Mouse (Mus musculus) ES-Bruce4 (cell line): ENCODE data around the gene Tcf7l2.

Experiments
- CTCF ChIP-seq: IDR thresholded peaks from one replicate; pipeline ENCODE4 v1.8.1; 2011; ENCODE audit warnings: low read depth, low read length
- EP300 ChIP-seq: IDR thresholded peaks from 2 replicates; pipeline ENCODE4 v1.6.1; 2011; ENCODE audit warnings: low read depth, low read length; ENCODE audit not compliant: insufficient read depth
- POLR2A ChIP-seq: IDR thresholded peaks from one replicate; pipeline ENCODE4 v1.8.1; 2011; ENCODE audit warnings: low read length; ENCODE audit not compliant: insufficient read depth

DNA sequence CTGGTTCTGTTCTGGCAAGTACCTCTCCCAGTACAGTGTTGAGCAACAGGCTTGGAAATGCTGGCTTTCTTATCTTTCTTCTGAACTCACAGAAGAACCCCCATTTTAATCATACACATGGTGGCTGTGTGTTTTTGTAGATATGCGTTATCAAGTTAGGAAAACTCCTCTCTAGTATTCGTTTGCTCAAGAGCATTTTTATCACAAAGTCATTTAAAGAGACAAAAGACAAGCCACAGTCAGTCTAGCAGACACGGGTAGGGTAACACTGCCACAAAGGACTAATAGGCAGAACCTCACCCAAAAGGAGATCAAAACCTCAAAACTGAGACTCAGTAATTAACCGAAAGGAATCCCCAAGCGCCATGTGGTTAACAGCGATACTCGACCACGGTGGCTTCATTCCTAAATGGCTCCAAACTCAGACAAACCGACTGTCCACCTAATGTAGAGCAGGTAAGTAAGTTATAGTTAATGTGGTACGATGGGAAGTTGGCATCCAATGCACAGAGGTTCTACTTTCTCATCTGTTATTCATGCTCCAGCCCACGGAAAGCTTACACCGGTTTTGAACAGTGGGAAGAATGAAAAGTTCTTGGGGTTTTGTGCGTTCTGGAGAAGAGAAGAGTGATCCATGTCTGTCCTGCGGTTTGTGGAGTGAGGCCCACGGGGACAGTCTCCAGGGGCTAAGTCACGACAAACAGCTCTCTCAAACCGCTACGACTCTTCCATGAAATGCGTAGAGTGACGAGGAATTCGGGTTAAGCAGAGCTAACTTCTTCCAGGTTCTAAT, 196.8 kb downstream of the Tcf7l2 start:
- no peak for TF ChIP-seq CTCF
- TF ChIP-seq POLR2A = no peak
- no peak for TF ChIP-seq EP300
